Mouse (Mus musculus): Measurements from ENCODE around the gene Cd180.

- TF ChIP-seq CTCF (IDR thresholded peaks at IDR 0.05; ENCODE audit: insufficient read depth, low read depth, low read length) (no peak), POLR2A (IDR thresholded peaks at IDR 0.05; ENCODE audit: insufficient read depth, low read depth, low read length) (no peak)
Observed at GRCm38 (mm10) chr13:102778859-102779258, 85.5 kb downstream of the Cd180 start.
